Mouse (Mus musculus) cerebellum, adult 8-10 months (tissue): ENCODE measurements around the gene Appl2.

ENCODE experiments used
- DNase-seq: peaks from one replicate; pipeline ENCODE4 v3.0.0; 2022

Appl2 gene

DNA sequence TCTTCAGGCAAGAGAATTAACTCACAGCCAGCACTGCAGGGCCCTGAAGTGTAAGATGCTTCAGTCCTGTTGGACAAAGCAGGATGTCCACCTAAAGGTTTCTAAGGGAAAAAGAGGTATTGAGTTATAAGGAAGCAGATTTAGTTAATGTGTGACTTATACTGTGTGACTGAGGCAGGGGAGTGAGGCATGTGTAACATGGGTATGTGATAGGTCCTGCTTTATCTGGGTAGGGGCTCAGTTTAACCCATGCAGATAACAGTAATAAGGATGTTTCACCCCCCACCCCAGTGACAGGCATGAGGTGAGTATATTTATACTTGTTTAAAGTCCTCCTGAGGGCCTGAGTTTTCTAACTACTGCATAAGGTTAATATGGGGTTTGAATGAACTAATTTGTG, 85.5 kb downstream of the Appl2 start:
- no peak for DNase-seq
